Mouse (Mus musculus): ENCODE data around the gene Rgl1. TPM values are rescaled to one million over a fixed set of nuclear protein-coding genes. Genes with fewer than 3 reads are reported as not detected.

Rgl1 gene
- polyA plus RNA-seq, 1 experiment from 2014 or later = 23.0 TPM

GRCm38 (mm10) chr1:152607765-152608164 lies 158.4 kb downstream of the Rgl1 start:
- no peak overlapping the region for H3K4me2 ChIP-seq (replicated peaks; ENCODE audit: low read depth)
- H3K4me1 ChIP-seq (replicated peaks; ENCODE audit: control insufficient read depth, insufficient read depth) = 0 out of 2 replicates have a peak, but pooled peaks cover 2% of the 10 kb centered on the region
- H3K4me3 ChIP-seq (ENCODE audit: low read depth, low read length) = no peak overlapping the region
- 0 out of 2 replicates have a peak overlapping the region, but pooled peaks have one; percentile 40 for H3K27ac ChIP-seq (replicated peaks)
- H3K36me3 ChIP-seq (ENCODE audit: control insufficient read depth, insufficient read depth, low read length) = no peaks in the 10 kb centered on the region
- no peak overlapping the region for H3K9ac ChIP-seq (ENCODE audit: low read length)
- no peak for TF ChIP-seq EP300 (optimal IDR thresholded peaks at IDR 0.05)
- no peak for TF ChIP-seq CTCF (IDR thresholded peaks at IDR 0.05; ENCODE audit: low read depth)
- no peaks in the 10 kb centered on the region for H3K27me3 ChIP-seq (ENCODE audit: control insufficient read depth, insufficient read depth, low read length)
- WGBS = 59% methylated on average over 14 of the region's 14 CpGs
- ATAC-seq (ENCODE audit: low FRiP score, low TSS enrichment) (no peak), DNase-seq (ENCODE audit: low spot score) (no peak)
- no peaks in the 10 kb centered on the region for H3K9me3 ChIP-seq (ENCODE audit: control insufficient read depth, low read length)

GRCm38 (mm10) chr1:152606727-152607126 lies 159.4 kb downstream of the Rgl1 start:
- H3K9me3 ChIP-seq (ENCODE audit: control insufficient read depth, low read length) = no peaks in the 10 kb centered on the region
- no peaks in the 10 kb centered on the region for H3K36me3 ChIP-seq (ENCODE audit: control insufficient read depth, insufficient read depth, low read length)
- H3K9ac ChIP-seq (ENCODE audit: low read length) = no peak overlapping the region
- 0 out of 2 replicates have a peak, but pooled peaks cover 2% of the 10 kb centered on the region for H3K4me1 ChIP-seq (replicated peaks; ENCODE audit: control insufficient read depth, insufficient read depth)
- no peak overlapping the region; the same call in 1 of the 2 replicates for H3K27ac ChIP-seq (replicated peaks)
- WGBS = 79% methylated on average over 11 of the region's 11 CpGs
- no peak overlapping the region for H3K4me3 ChIP-seq (ENCODE audit: low read depth, low read length)
- ATAC-seq (ENCODE audit: low FRiP score, low TSS enrichment) (no peak), DNase-seq (ENCODE audit: low spot score) (no peak)
- H3K4me2 ChIP-seq (replicated peaks; ENCODE audit: low read depth) = no peak overlapping the region
- TF ChIP-seq EP300 (optimal IDR thresholded peaks at IDR 0.05) (no peak), CTCF (IDR thresholded peaks at IDR 0.05; ENCODE audit: low read depth) (no peak)
- H3K27me3 ChIP-seq (ENCODE audit: control insufficient read depth, insufficient read depth, low read length) = no peaks in the 10 kb centered on the region

- no peaks in the 10 kb centered on the region for H3K27me3 ChIP-seq (ENCODE audit: control insufficient read depth, insufficient read depth, low read length)
- H3K9ac ChIP-seq (ENCODE audit: low read length) = no peak overlapping the region
- 56% methylated on average over 5 of the region's 5 CpGs for WGBS
- no peak for TF ChIP-seq CTCF (IDR thresholded peaks at IDR 0.05; ENCODE audit: low read depth)
- no peak for TF ChIP-seq EP300 (optimal IDR thresholded peaks at IDR 0.05)
- 0 out of 2 replicates have a peak, but pooled peaks cover 2% of the 10 kb centered on the region for H3K4me1 ChIP-seq (replicated peaks; ENCODE audit: control insufficient read depth, insufficient read depth)
- H3K4me3 ChIP-seq (ENCODE audit: low read depth, low read length) = no peak overlapping the region
- no peak overlapping the region; the same call in 1 of the 2 replicates for H3K27ac ChIP-seq (replicated peaks)
- ATAC-seq (ENCODE audit: low FRiP score, low TSS enrichment) (no peak), DNase-seq (ENCODE audit: low spot score) (no peak)
- no peaks in the 10 kb centered on the region for H3K9me3 ChIP-seq (ENCODE audit: control insufficient read depth, low read length)
- no peaks in the 10 kb centered on the region for H3K36me3 ChIP-seq (ENCODE audit: control insufficient read depth, insufficient read depth, low read length)
- H3K4me2 ChIP-seq (replicated peaks; ENCODE audit: low read depth) = no peak overlapping the region
Measured at GRCm38 (mm10) chr1:152605895-152606625, 160.1 kb downstream of the Rgl1 start.

GRCm38 (mm10) chr1:152604147-152604546 lies 162.0 kb downstream of the Rgl1 start:
- Histone ChIP-seq H3K36me3 (ENCODE audit: control insufficient read depth, insufficient read depth, low read length) (no peaks in the 10 kb centered on the region), H3K9me3 (ENCODE audit: control insufficient read depth, low read length) (no peaks in the 10 kb centered on the region), H3K4me2 (replicated peaks; ENCODE audit: low read depth) (no peak overlapping the region), H3K4me3 (ENCODE audit: low read depth, low read length) (no peak overlapping the region), H3K4me1 (replicated peaks; ENCODE audit: control insufficient read depth, insufficient read depth) (no peaks in the 10 kb centered on the region), H3K27ac (replicated peaks) (no peak overlapping the region), H3K27me3 (ENCODE audit: control insufficient read depth, insufficient read depth, low read length) (no peaks in the 10 kb centered on the region), H3K9ac (ENCODE audit: low read length) (no peak overlapping the region)
- TF ChIP-seq EP300 (optimal IDR thresholded peaks at IDR 0.05) (no peak), CTCF (IDR thresholded peaks at IDR 0.05; ENCODE audit: low read depth) (no peak)
- no peak for DNase-seq (ENCODE audit: low spot score)
- ATAC-seq (ENCODE audit: low FRiP score, low TSS enrichment) = no peak
- 77% methylated on average over 6 of the region's 6 CpGs for WGBS

GRCm38 (mm10) chr1:152603628-152604027 lies 162.5 kb downstream of the Rgl1 start:
- no peaks in the 10 kb centered on the region for H3K4me1 ChIP-seq (replicated peaks; ENCODE audit: control insufficient read depth, insufficient read depth)
- no peak for TF ChIP-seq EP300 (optimal IDR thresholded peaks at IDR 0.05)
- DNase-seq (ENCODE audit: low spot score) (no peak), ATAC-seq (ENCODE audit: low FRiP score, low TSS enrichment) (no peak)
- H3K9ac ChIP-seq (ENCODE audit: low read length) = no peak overlapping the region
- H3K27ac ChIP-seq (replicated peaks) = no peak overlapping the region
- no peaks in the 10 kb centered on the region for H3K27me3 ChIP-seq (ENCODE audit: control insufficient read depth, insufficient read depth, low read length)
- no peak overlapping the region for H3K4me3 ChIP-seq (ENCODE audit: low read depth, low read length)
- H3K9me3 ChIP-seq (ENCODE audit: control insufficient read depth, low read length) = no peaks in the 10 kb centered on the region
- no peaks in the 10 kb centered on the region for H3K36me3 ChIP-seq (ENCODE audit: control insufficient read depth, insufficient read depth, low read length)
- 78% methylated on average over 9 of the region's 9 CpGs for WGBS
- no peak overlapping the region for H3K4me2 ChIP-seq (replicated peaks; ENCODE audit: low read depth)

GRCm38 (mm10) chr1:152600494-152600893 lies 165.7 kb downstream of the Rgl1 start:
- Histone ChIP-seq H3K4me3 (ENCODE audit: low read depth, low read length) (no peak overlapping the region), H3K9me3 (ENCODE audit: control insufficient read depth, low read length) (no peaks in the 10 kb centered on the region), H3K36me3 (ENCODE audit: control insufficient read depth, insufficient read depth, low read length) (no peaks in the 10 kb centered on the region), H3K4me2 (replicated peaks; ENCODE audit: low read depth) (no peak overlapping the region), H3K27me3 (ENCODE audit: control insufficient read depth, insufficient read depth, low read length) (no peaks in the 10 kb centered on the region), H3K27ac (replicated peaks) (no peak overlapping the region), H3K9ac (ENCODE audit: low read length) (no peak overlapping the region), H3K4me1 (replicated peaks; ENCODE audit: control insufficient read depth, insufficient read depth) (no peaks in the 10 kb centered on the region)
- ATAC-seq (ENCODE audit: low FRiP score, low TSS enrichment) (no peak), DNase-seq (ENCODE audit: low spot score) (no peak)
- WGBS = 90% methylated on average over 2 of the region's 2 CpGs
- TF ChIP-seq CTCF (IDR thresholded peaks at IDR 0.05; ENCODE audit: low read depth) (no peak), EP300 (optimal IDR thresholded peaks at IDR 0.05) (no peak)

Data from stomach, postnatal 0 days (tissue).